Mouse (Mus musculus) kidney, postnatal 0 days (tissue): ENCODE results near the gene Fgfr2. TPM values are rescaled to one million over a fixed set of nuclear protein-coding genes. Genes with fewer than 3 reads are reported as not detected.

Experiments
- ATAC-seq: fragments of 200-750 bp; cut with Nextera tagmentation; replicated peaks from 2 replicates; pipeline ENCODE4 v1.8.0; 2017; ENCODE audit warnings: low read depth, moderate number of reproducible peaks, moderate TSS enrichment, moderate library complexity; ENCODE audit not compliant: low FRiP score
- DNase-seq: peaks from one replicate; pipeline ENCODE4 v3.0.0-alpha.2; 2016; ENCODE audit warnings: low spot score
- H3K27ac ChIP-seq: fragments of 300-500 bp; sonication (generic); 2 replicates; pipeline ENCODE4 v1.5.1; 2014; ENCODE audit warnings: mild to moderate bottlenecking
- H3K27me3 ChIP-seq: fragments of 300-500 bp; sonication (generic); 2 replicates; pipeline ENCODE4 v1.6.1; 2014; ENCODE audit warnings: low read length, mixed read lengths; ENCODE audit not compliant: insufficient read depth
- H3K36me3 ChIP-seq: fragments of 300-500 bp; sonication (generic); 2 replicates; pipeline ENCODE4 v1.6.1; 2014; ENCODE audit warnings: low read length, mixed read lengths; ENCODE audit not compliant: insufficient read depth
- H3K4me1 ChIP-seq: fragments of 300-500 bp; sonication (generic); replicated peaks from 2 replicates; pipeline ENCODE4 v1.6.1; 2014; ENCODE audit warnings: antibody characterized with exemption, low read length, mixed read lengths; ENCODE audit not compliant: insufficient read depth
- H3K4me2 ChIP-seq: fragments of 300-500 bp; sonication (generic); 2 replicates; pipeline ENCODE4 v1.6.1; 2014; ENCODE audit warnings: mild to moderate bottlenecking, low read length, moderate library complexity, mixed read lengths
- H3K4me3 ChIP-seq: fragments of 300-500 bp; sonication (generic); replicated peaks from 2 replicates; pipeline ENCODE4 v1.5.1; 2014; ENCODE audit warnings: low read depth, low read length
- H3K9ac ChIP-seq: fragments of 300-500 bp; sonication (generic); 2 replicates; pipeline ENCODE4 v1.6.1; 2014; ENCODE audit warnings: low read depth, low read length
- H3K9me3 ChIP-seq: fragments of 300-500 bp; sonication (generic); replicated peaks from 2 replicates; pipeline ENCODE4 v1.6.1; 2016; ENCODE audit warnings: low read length, inconsistent platforms, mixed read lengths
- CTCF ChIP-seq: IDR thresholded peaks from 2 replicates; pipeline ENCODE4 v1.5.1; 2016; ENCODE audit warnings: antibody characterized with exemption, low read depth, mild to moderate bottlenecking, moderate library complexity
- WGBS: fragments of 180-500 bp; shearing (Covaris S2); extraction: QIAGEN DNeasy Blood & Tissue Kit; methylation state at CpG from one replicate; pipeline ENCODE4 v1.1.7; 2014; 5-methylcytosine and 5-hydroxymethylcytosine counted together
- polyA plus RNA-seq: library from polyadenylated mRNA; unstranded; fragments of >200 nt; fragmentation: Nextera tagmentation; extraction: Ambion mirVana; gene quantifications from 2 replicates; pipeline ENCODE4 v1.2.1, GENCODE M21; 2015

Gene Fgfr2
- polyA plus RNA-seq, 1 experiment from 2014 or later = 79.8 TPM

GRCm38 (mm10) chr7:132356881-132357840 is 766.0 kb downstream of the Fgfr2 start:
- Histone ChIP-seq H3K27me3 (no peaks in the 10 kb centered on the region), H3K9me3 (no peaks in the 10 kb centered on the region), H3K4me2 (no peak overlapping the region), H3K4me3 (no peak overlapping the region), H3K9ac (no peak overlapping the region), H3K36me3 (no peaks in the 10 kb centered on the region), H3K27ac (no peak overlapping the region), H3K4me1 (no peaks in the 10 kb centered on the region)
- ATAC-seq (no peak), DNase-seq (no peak)
- WGBS = 71% methylated on average over 10 of the region's 10 CpGs
- no peak for TF ChIP-seq CTCF

- Histone ChIP-seq H3K27me3 (no peaks in the 10 kb centered on the region), H3K4me1 (no peaks in the 10 kb centered on the region), H3K4me3 (no peak overlapping the region), H3K4me2 (no peak overlapping the region), H3K27ac (no peak overlapping the region), H3K9ac (no peak overlapping the region), H3K36me3 (no peaks in the 10 kb centered on the region), H3K9me3 (no peaks in the 10 kb centered on the region)
- WGBS = 29% methylated on average over 8 of the region's 8 CpGs
- DNase-seq (no peak), ATAC-seq (no peak)
- no peak for TF ChIP-seq CTCF
Observed at GRCm38 (mm10) chr7:132356185-132356584, 767.0 kb downstream of the Fgfr2 start.

GRCm38 (mm10) chr7:132355767-132356166 is 767.4 kb downstream of the Fgfr2 start:
- H3K9me3 ChIP-seq = no peaks in the 10 kb centered on the region
- no peaks in the 10 kb centered on the region for H3K36me3 ChIP-seq
- H3K27ac ChIP-seq = no peak overlapping the region
- H3K27me3 ChIP-seq = no peaks in the 10 kb centered on the region
- H3K9ac ChIP-seq = no peak overlapping the region
- no peak overlapping the region for H3K4me2 ChIP-seq
- H3K4me1 ChIP-seq = no peaks in the 10 kb centered on the region
- 63% methylated on average over 6 of the region's 6 CpGs for WGBS
- TF ChIP-seq CTCF = no peak
- H3K4me3 ChIP-seq = no peak overlapping the region
- ATAC-seq (no peak), DNase-seq (no peak)

DNA sequence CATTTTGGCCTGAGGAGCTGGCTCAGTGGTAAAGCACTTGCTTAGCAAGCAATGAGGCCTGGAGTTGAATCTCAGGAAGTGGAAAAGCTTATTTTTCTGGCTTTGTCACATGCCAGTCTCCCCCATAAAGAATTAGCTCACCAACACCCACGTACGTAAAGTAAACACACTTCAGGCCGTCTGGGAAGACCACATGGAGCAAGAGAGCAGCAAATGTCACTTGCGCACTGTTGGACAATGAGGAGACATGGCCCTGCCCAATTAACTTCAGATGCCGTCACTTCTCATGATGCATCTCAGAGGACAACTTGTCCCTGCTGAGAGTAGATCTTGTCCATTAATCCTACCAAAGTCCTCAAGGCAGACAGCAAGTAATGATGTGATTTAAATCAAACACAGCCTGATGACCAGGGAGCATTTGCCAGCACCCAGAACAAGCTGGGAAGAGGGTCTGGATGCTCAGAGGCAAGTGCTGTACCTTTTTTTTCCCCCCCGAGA is 774.0 kb downstream of the Fgfr2 start:
- TF ChIP-seq CTCF = no peak
- no peak overlapping the region for H3K4me3 ChIP-seq
- ATAC-seq (no peak), DNase-seq (no peak)
- H3K4me1 ChIP-seq = no peaks in the 10 kb centered on the region; the same call in 1 of the 2 replicates
- 62% methylated on average over 6 of the region's 6 CpGs for WGBS
- no peaks in the 10 kb centered on the region for H3K27me3 ChIP-seq
- no peak overlapping the region for H3K9ac ChIP-seq
- H3K9me3 ChIP-seq = no peaks in the 10 kb centered on the region
- no peak overlapping the region for H3K4me2 ChIP-seq
- no peak overlapping the region for H3K27ac ChIP-seq
- H3K36me3 ChIP-seq = no peaks in the 10 kb centered on the region

GRCm38 (mm10) chr7:132347273-132348045 is 775.7 kb downstream of the Fgfr2 start:
- DNase-seq = peak; percentile 37
- H3K4me3 ChIP-seq = no peak overlapping the region
- no peak for ATAC-seq
- no peaks in the 10 kb centered on the region; the same call in 1 of the 2 replicates for H3K4me1 ChIP-seq
- H3K27ac ChIP-seq = no peak overlapping the region
- no peak overlapping the region for H3K4me2 ChIP-seq
- 65% methylated on average over 9 of the region's 9 CpGs for WGBS
- H3K9ac ChIP-seq = no peak overlapping the region
- TF ChIP-seq CTCF = no peak
- no peaks in the 10 kb centered on the region for H3K36me3 ChIP-seq
- H3K27me3 ChIP-seq = no peaks in the 10 kb centered on the region
- no peaks in the 10 kb centered on the region for H3K9me3 ChIP-seq

DNA sequence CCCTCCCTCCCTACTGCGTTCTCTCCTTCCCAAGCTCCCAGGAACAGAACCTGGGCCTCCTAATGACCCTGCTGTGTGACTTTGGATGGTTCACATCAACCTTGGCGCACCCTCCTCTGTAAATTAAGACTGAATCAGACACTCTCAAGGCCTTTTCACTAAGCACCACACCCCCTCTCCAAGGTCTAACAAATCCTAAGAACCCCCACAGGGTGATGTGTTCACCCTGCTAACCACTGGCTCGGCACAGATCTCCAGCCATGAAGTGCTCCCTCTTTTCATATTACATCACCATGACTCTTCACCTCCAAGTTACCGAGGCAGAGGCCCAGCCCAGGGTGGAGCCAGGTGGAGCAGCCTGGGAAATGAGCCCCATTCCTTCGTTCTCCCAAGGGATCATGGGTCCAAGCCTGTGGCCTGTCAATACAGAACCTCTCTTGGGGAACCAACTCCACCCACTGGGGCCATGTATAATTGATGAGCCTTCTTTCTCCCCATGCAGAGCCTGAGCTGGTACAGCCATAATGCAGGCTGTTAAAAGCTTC is 777.6 kb downstream of the Fgfr2 start:
- no peaks in the 10 kb centered on the region for H3K27me3 ChIP-seq
- H3K9ac ChIP-seq = no peak overlapping the region
- no peak overlapping the region for H3K4me3 ChIP-seq
- H3K4me2 ChIP-seq = no peak overlapping the region
- WGBS = 66% methylated on average over 5 of the region's 5 CpGs
- no peak overlapping the region for H3K27ac ChIP-seq
- no peaks in the 10 kb centered on the region; the same call in 1 of the 2 replicates for H3K4me1 ChIP-seq
- DNase-seq (no peak), ATAC-seq (no peak)
- TF ChIP-seq CTCF = no peak
- no peaks in the 10 kb centered on the region for H3K9me3 ChIP-seq
- H3K36me3 ChIP-seq = no peaks in the 10 kb centered on the region
